In the genomic region with DNA sequence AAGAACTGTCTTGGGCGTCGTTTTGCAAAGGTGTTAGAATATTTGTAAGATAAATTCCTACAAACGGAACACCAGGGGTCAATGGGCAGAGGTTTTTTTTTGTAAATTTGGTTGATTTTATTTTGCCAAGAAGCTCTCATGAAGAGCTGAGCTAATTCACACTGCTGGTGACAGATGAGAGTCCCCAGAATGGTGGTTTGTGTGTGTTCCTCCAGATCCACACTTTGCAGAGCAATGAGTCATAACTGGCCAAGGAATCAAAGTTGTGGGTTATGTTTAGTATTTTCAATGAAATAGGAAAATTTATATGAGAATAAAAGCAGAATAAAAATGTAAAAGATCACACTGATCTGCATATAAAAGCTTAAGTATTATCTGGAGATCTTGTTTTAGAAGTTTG, we compare ENCODE assay signal across 12 mouse cellular contexts.
"Had no signal": no experiment of that assay in that cellular context is flagged by ENCODE, and none has a peak within 500 bp of the region (broad histone marks: within the 10 kb centered on the region; RNA-seq: fewer than 3 reads in every experiment).

No protein-coding gene starts in this region.

- DNase-seq: retina, postnatal 1 day; right cerebral cortex, adult 18-20 months; right cerebral cortex, postnatal 14 days; right cerebral cortex, postnatal 25 days; right cerebral cortex, postnatal 4 days; spleen, adult 18-20 months; thymus, adult 18-20 months; thymus, adult 2 months; thymus, postnatal 14 days; thymus, postnatal 25 days; thymus, postnatal 36 days; thymus, postnatal 4 days had no signal
